Mouse (Mus musculus): Measurements from ENCODE around the gene Nfrkb.

DNA sequence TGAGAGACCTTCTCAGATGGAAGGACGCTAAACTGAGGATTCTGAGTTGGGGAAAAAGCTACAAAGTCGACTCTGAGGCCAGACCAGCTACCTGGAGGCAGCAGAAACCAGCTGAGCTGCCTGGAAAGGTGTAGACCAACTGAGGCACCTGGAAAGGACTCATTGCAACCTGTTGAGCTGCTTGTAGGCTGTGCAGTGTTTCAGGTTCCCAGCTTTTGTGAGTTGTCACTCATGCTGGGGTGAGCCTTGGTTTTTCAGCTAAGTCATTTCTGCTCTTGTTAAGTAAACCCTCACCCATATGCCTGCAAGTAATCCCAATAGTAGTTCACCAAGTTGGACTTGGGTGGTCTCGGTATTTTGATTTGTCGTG, 507 bp upstream of the Nfrkb start:
- TF ChIP-seq POLR2A (IDR thresholded peaks at IDR 0.05; ENCODE audit: borderline replicate concordance, extremely low read depth, low read depth, low read length): no peak
- no peak for TF ChIP-seq CTCF (IDR thresholded peaks at IDR 0.05; ENCODE audit: insufficient read depth, low read length)
